Mouse (Mus musculus): ENCODE results near the gene Sf1. TPM values are rescaled to one million over a fixed set of nuclear protein-coding genes. Genes with fewer than 3 reads are reported as not detected.

Sf1 gene
- polyA plus RNA-seq, 1 experiment = 226 TPM

GRCm38 (mm10) chr19:6383470-6383869 is 20.0 kb downstream of the Sf1 start:
- Histone ChIP-seq H3K4me3 (ENCODE audit: insufficient read depth, low read length) (no peak overlapping the region), H3K27ac (ENCODE audit: insufficient read depth, low read length) (no peak overlapping the region), H3K4me1 (ENCODE audit: control insufficient read depth, insufficient read depth, low read length) (no peaks in the 10 kb centered on the region)
- no peak for TF ChIP-seq CTCF (IDR thresholded peaks at IDR 0.05; ENCODE audit: borderline replicate concordance, insufficient read depth, low read length)
- TF ChIP-seq POLR2A (IDR thresholded peaks at IDR 0.05; ENCODE audit: low read depth, low read length) = no peak

DNA sequence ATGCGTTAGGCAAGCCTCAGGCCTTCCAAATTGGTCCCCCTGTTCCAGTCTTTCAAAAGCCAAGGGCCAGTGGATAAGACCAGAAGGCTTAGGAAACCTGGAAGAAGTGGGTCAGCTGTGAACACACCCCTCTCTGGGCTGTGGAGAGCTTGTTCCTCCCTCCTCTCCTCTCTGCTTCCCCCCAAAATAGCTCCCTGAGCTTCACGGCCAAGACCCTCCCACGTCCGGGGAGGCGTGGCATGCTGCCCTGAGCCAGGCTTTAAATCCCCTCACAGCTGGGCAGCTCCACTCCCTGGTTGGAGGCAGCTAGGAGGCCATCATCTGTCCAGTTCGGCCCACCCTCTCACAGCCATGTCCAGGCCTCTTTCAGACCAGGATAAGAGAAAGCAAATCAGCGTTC is 20.6 kb downstream of the Sf1 start, which contains the start of gene Pygm:
Gene Pygm, plus strand, starts transcription at position 272 of the 400 bp plus-strand sequence.
- TF ChIP-seq CTCF (IDR thresholded peaks at IDR 0.05; ENCODE audit: borderline replicate concordance, insufficient read depth, low read length) (no peak), POLR2A (IDR thresholded peaks at IDR 0.05; ENCODE audit: low read depth, low read length) (no peak)
- Histone ChIP-seq H3K4me1 (ENCODE audit: control insufficient read depth, insufficient read depth, low read length) (no peaks in the 10 kb centered on the region), H3K4me3 (ENCODE audit: insufficient read depth, low read length) (no peak within 1 kb of the TSS), H3K27ac (ENCODE audit: insufficient read depth, low read length) (no peak within 1 kb of the TSS)

GRCm38 (mm10) chr19:6384954-6385353 is 21.5 kb downstream of the Sf1 start:
- TF ChIP-seq POLR2A (IDR thresholded peaks at IDR 0.05; ENCODE audit: low read depth, low read length) = no peak
- no peak for TF ChIP-seq CTCF (IDR thresholded peaks at IDR 0.05; ENCODE audit: borderline replicate concordance, insufficient read depth, low read length)
- Histone ChIP-seq H3K4me1 (ENCODE audit: control insufficient read depth, insufficient read depth, low read length) (no peaks in the 10 kb centered on the region), H3K27ac (ENCODE audit: insufficient read depth, low read length) (no peak overlapping the region), H3K4me3 (ENCODE audit: insufficient read depth, low read length) (no peak overlapping the region)

GRCm38 (mm10) chr19:6385419-6385818 is 21.9 kb downstream of the Sf1 start:
- no peak overlapping the region for H3K27ac ChIP-seq (ENCODE audit: insufficient read depth, low read length)
- H3K4me1 ChIP-seq (ENCODE audit: control insufficient read depth, insufficient read depth, low read length) = no peaks in the 10 kb centered on the region
- TF ChIP-seq CTCF (IDR thresholded peaks at IDR 0.05; ENCODE audit: borderline replicate concordance, insufficient read depth, low read length) = no peak
- TF ChIP-seq POLR2A (IDR thresholded peaks at IDR 0.05; ENCODE audit: low read depth, low read length) = no peak
- H3K4me3 ChIP-seq (ENCODE audit: insufficient read depth, low read length) = no peak overlapping the region

DNA sequence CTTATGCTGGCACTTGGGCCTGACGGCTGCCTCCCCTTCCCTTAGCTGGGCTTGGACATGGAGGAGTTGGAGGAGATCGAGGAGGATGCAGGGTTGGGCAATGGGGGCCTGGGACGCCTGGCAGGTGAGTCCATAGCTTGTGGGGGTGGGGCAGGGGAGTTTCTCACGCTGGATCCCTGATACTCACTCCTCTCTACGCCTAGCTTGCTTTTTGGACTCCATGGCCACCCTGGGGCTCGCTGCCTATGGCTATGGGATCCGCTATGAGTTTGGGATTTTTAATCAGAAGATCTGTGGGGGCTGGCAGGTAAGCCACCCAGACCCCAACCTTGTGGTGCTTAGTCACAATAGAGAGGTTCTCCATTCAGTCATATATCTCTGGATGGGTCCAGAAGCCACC is 22.3 kb downstream of the Sf1 start:
- no peak overlapping the region for H3K4me3 ChIP-seq (ENCODE audit: insufficient read depth, low read length)
- no peak for TF ChIP-seq CTCF (IDR thresholded peaks at IDR 0.05; ENCODE audit: borderline replicate concordance, insufficient read depth, low read length)
- TF ChIP-seq POLR2A (IDR thresholded peaks at IDR 0.05; ENCODE audit: low read depth, low read length) = no peak
- no peaks in the 10 kb centered on the region for H3K4me1 ChIP-seq (ENCODE audit: control insufficient read depth, insufficient read depth, low read length)
- H3K27ac ChIP-seq (ENCODE audit: insufficient read depth, low read length) = no peak overlapping the region

DNA sequence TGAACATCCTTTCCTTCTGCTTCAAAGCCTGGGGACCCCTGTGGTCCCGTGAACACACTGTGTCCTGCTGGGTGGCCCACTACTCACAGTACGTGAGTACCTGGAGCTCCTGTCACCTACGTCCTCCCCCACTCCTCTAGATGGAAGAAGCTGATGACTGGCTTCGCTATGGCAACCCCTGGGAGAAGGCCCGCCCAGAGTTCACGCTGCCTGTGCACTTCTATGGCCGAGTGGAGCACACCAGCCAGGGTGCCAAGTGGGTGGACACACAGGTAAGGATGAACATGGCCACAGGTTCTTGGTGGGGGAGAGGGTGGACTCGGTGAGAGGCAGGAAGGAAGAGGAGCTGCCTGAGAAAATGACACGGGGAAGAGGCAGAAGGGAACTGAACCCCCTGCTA is 22.7 kb downstream of the Sf1 start:
- TF ChIP-seq CTCF (IDR thresholded peaks at IDR 0.05; ENCODE audit: borderline replicate concordance, insufficient read depth, low read length) (no peak), POLR2A (IDR thresholded peaks at IDR 0.05; ENCODE audit: low read depth, low read length) (no peak)
- H3K4me1 ChIP-seq (ENCODE audit: control insufficient read depth, insufficient read depth, low read length) = no peaks in the 10 kb centered on the region
- H3K27ac ChIP-seq (ENCODE audit: insufficient read depth, low read length) = no peak overlapping the region
- no peak overlapping the region for H3K4me3 ChIP-seq (ENCODE audit: insufficient read depth, low read length)

DNA sequence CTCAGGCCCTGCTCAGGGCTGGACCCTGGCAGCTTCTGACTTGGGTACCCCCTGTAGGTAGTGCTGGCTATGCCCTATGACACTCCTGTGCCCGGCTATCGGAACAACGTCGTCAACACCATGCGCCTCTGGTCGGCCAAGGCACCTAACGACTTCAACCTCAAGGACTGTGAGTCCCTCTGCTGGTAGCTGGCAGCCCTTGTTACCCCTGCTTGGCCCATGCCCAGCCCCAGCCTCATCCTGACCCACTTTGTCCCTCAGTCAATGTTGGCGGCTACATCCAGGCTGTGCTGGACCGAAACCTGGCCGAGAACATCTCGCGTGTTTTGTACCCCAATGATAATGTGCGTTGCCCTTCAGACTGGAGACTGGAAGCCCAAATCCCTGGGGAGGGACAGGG is 24.5 kb downstream of the Sf1 start:
- Histone ChIP-seq H3K4me3 (ENCODE audit: insufficient read depth, low read length) (no peak overlapping the region), H3K4me1 (ENCODE audit: control insufficient read depth, insufficient read depth, low read length) (no peaks in the 10 kb centered on the region), H3K27ac (ENCODE audit: insufficient read depth, low read length) (no peak overlapping the region)
- TF ChIP-seq POLR2A (IDR thresholded peaks at IDR 0.05; ENCODE audit: low read depth, low read length) = no peak
- TF ChIP-seq CTCF (IDR thresholded peaks at IDR 0.05; ENCODE audit: borderline replicate concordance, insufficient read depth, low read length) = no peak

GRCm38 (mm10) chr19:6389803-6390202 is 26.3 kb downstream of the Sf1 start:
- Histone ChIP-seq H3K4me1 (ENCODE audit: control insufficient read depth, insufficient read depth, low read length) (no peaks in the 10 kb centered on the region), H3K4me3 (ENCODE audit: insufficient read depth, low read length) (no peak overlapping the region), H3K27ac (ENCODE audit: insufficient read depth, low read length) (no peak overlapping the region)
- no peak for TF ChIP-seq POLR2A (IDR thresholded peaks at IDR 0.05; ENCODE audit: low read depth, low read length)
- no peak for TF ChIP-seq CTCF (IDR thresholded peaks at IDR 0.05; ENCODE audit: borderline replicate concordance, insufficient read depth, low read length)

DNA sequence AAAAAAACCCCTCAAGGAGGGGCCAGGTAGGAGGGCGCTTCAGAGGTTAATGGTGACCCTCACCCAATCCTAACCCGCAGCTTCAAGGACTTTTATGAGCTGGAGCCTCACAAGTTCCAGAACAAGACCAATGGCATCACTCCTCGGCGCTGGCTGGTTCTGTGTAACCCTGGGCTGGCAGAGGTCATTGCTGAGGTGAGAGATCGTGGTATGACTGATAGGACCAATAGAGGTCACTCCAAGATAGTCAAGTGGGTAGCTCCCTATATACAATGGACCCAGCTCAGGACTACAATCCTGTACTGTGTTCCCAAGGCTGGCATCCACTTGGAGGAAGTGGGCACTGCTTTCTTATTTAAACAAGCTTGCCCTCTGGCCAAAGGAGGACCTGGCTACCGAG is 26.8 kb downstream of the Sf1 start:
- no peak overlapping the region for H3K4me3 ChIP-seq (ENCODE audit: insufficient read depth, low read length)
- TF ChIP-seq CTCF (IDR thresholded peaks at IDR 0.05; ENCODE audit: borderline replicate concordance, insufficient read depth, low read length) = no peak
- TF ChIP-seq POLR2A (IDR thresholded peaks at IDR 0.05; ENCODE audit: low read depth, low read length) = no peak
- no peaks in the 10 kb centered on the region for H3K4me1 ChIP-seq (ENCODE audit: control insufficient read depth, insufficient read depth, low read length)
- no peak overlapping the region for H3K27ac ChIP-seq (ENCODE audit: insufficient read depth, low read length)

GRCm38 (mm10) chr19:6392743-6393393 is 29.4 kb downstream of the Sf1 start:
- Histone ChIP-seq H3K27ac (ENCODE audit: insufficient read depth, low read length) (no peak overlapping the region), H3K4me1 (ENCODE audit: control insufficient read depth, insufficient read depth, low read length) (no peaks in the 10 kb centered on the region)
- no peak; the same call in 1 of the 2 replicates for TF ChIP-seq CTCF (IDR thresholded peaks at IDR 0.05; ENCODE audit: borderline replicate concordance, insufficient read depth, low read length)

More at GRCm38 (mm10) chr19:6392743-6393393, 29.4 kb downstream of the Sf1 start:
- H3K4me3 ChIP-seq (ENCODE audit: insufficient read depth, low read length) = no peak overlapping the region
